Mouse (Mus musculus) CD4-positive helper T cell, adult 2 months (primary cell): ENCODE data around the gene Gm20792.
"Not testable (repeated sequence)": the region's sequence is repeated elsewhere in the genome, so short reads cannot be mapped to it uniquely, and the experiment has no call there.

ENCODE experiments used
- DNase-seq: peaks from one replicate; pipeline ENCODE4 v3.0.0-alpha.2; 2012; ENCODE audit warnings: low read depth, missing footprints, low spot score

Gm20792 gene

GRCm38 (mm10) chrY:48311555-48311954 is at the start of gene Gm20792:
Gm20792 (plus strand) TSS chrY:48311855.
- not testable (repeated sequence) for DNase-seq
